Mouse (Mus musculus) embryonic facial prominence, embryonic 13.5 days (tissue): ENCODE measurements around the gene Cc2d2b. TPM values are rescaled to one million over a fixed set of nuclear protein-coding genes. Genes with fewer than 3 reads are reported as not detected.

Source experiments
- ATAC-seq: fragments of 200-750 bp; cut with Nextera tagmentation; 2 replicates; pipeline ENCODE4 v1.8.0; 2017; ENCODE audit warnings: low read depth; ENCODE audit not compliant: insufficient number of reproducible peaks, insufficient read depth, low FRiP score, low TSS enrichment
- H3K27ac ChIP-seq: fragments of 300-500 bp; sonication (generic); 2 replicates; pipeline ENCODE4 v1.5.1; 2015; ENCODE audit warnings: moderate library complexity, mild to moderate bottlenecking, inconsistent platforms
- H3K27me3 ChIP-seq: fragments of 300-500 bp; sonication (generic); 2 replicates; pipeline ENCODE4 v1.6.1; 2015; ENCODE audit warnings: mild to moderate bottlenecking, inconsistent platforms
- H3K36me3 ChIP-seq: fragments of 300-500 bp; sonication (generic); 2 replicates; pipeline ENCODE4 v1.6.1; 2015; ENCODE audit warnings: mild to moderate bottlenecking, inconsistent platforms
- H3K4me1 ChIP-seq: fragments of 300-500 bp; sonication (generic); 2 replicates; pipeline ENCODE4 v1.6.1; 2015; ENCODE audit warnings: inconsistent platforms
- H3K4me2 ChIP-seq: fragments of 300-500 bp; sonication (generic); 2 replicates; pipeline ENCODE4 v1.6.1; 2015; ENCODE audit warnings: moderate library complexity, mild to moderate bottlenecking, inconsistent platforms
- H3K4me3 ChIP-seq: fragments of 300-500 bp; sonication (generic); 2 replicates; pipeline ENCODE4 v1.5.1; 2015; ENCODE audit warnings: mild to moderate bottlenecking, inconsistent platforms
- H3K9ac ChIP-seq: fragments of 300-500 bp; sonication (generic); 2 replicates; pipeline ENCODE4 v1.6.1; 2015; ENCODE audit warnings: mild to moderate bottlenecking, inconsistent platforms
- H3K9me3 ChIP-seq: fragments of 300-500 bp; sonication (generic); 2 replicates; pipeline ENCODE4 v1.6.1; 2016; ENCODE audit warnings: inconsistent platforms
- WGBS: fragments of 180-500 bp; shearing (Covaris S2); methylation state at CpG from one replicate; pipeline ENCODE4 v1.1.7; 2015; ENCODE audit warnings: mixed read lengths; 5-methylcytosine and 5-hydroxymethylcytosine counted together
- polyA plus RNA-seq: library from polyadenylated mRNA; unstranded; fragments of >200 nt; fragmentation: Nextera tagmentation; extraction: Ambion mirVana; gene quantifications from 2 replicates; pipeline ENCODE4 v1.2.1, GENCODE M21; 2015

Cc2d2b gene
- polyA plus RNA-seq, 1 experiment from 2014 or later, result 0.08 TPM

DNA sequence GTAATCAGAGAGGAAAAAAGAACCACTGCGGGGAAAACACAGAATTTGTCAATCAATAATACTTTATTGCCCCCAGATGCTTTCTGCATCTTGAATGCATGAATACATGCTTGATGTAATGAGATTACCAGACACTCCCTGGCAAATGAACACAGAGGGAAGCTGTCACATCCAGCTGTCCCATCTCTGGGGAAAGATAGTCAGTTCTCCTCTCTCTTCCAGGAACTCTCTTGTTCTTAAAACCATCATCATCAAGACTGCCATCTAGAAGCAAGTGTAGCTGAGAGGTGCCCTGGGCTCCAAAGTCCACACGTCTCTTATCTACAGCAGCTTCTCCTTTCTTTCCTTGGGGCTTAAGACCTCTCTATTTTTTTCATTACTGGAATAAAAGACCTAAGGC is 21.9 kb upstream of the Cc2d2b start:
- Histone ChIP-seq H3K4me1 (peaks cover 24% of the 10 kb centered on the region), H3K4me2 (no peak overlapping the region), H3K9ac (no peak overlapping the region), H3K36me3 (no peaks in the 10 kb centered on the region), H3K27ac (no peak overlapping the region), H3K27me3 (no peaks in the 10 kb centered on the region), H3K9me3 (no peaks in the 10 kb centered on the region), H3K4me3 (no peak overlapping the region)
- no peak for ATAC-seq
- 42% methylated on average over 2 of the region's 2 CpGs for WGBS

DNA sequence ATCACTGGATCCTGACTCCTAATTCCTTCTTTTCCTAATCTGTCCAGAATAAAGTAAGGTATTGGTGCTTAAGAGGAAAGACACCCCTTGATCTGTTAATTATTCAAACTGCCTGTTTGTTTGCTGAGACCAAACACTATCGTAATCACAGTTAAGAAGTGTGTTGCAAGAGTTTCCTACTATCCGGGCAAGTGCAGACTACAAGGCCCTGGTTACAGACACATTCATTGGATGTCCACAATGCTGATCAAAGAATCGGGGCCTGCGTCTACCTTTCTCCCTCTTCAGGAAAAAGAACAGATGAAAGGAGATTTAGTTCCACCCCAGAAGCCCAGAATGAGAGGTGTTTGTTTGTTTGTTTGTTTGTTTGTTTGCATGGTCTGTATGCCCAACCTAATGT is 20.3 kb upstream of the Cc2d2b start:
- Histone ChIP-seq H3K27me3 (no peaks in the 10 kb centered on the region), H3K27ac (no peak overlapping the region; the same call in 1 of the 2 replicates), H3K4me3 (no peak overlapping the region), H3K9ac (no peak overlapping the region), H3K36me3 (no peaks in the 10 kb centered on the region), H3K4me1 (peaks cover 22% of the 10 kb centered on the region), H3K4me2 (no peak overlapping the region), H3K9me3 (no peaks in the 10 kb centered on the region)
- WGBS, result 81% methylated on average over 4 of the region's 4 CpGs
- no peak for ATAC-seq

DNA sequence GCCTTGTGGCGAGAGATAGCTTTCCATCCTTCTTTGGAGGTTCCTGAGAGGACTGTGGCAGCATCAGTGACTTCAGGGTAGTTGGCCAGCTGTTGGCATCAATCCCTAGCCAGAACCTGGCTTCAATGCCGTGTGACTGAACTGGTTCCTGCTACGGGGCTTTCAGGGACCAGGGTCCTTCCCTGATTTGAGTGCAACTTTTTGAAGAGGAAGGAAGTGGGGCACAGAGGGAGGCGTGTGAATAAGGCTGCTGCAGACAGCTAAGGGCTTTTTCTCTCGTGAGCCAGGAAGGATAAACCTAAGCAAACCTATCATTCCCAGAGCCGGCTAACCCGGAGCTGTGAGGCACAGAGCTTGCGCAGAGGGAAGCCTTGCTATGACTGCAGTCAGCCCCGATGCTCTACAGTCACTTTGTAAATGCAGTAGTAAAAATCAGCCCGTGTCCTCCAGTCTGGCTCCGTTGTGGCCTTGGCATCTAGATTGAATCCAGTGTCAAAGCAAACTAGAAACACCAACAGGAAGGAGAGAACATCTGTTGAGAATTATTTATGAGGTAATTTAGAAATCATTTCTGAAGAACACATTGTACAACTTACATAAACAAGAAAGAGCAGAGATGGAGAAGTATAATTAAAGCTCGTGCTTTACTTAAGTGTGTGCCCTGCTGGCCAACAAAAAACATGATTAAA is 19.7 kb upstream of the Cc2d2b start:
- no peak for ATAC-seq
- H3K4me3 ChIP-seq, result no peak overlapping the region
- peaks cover 22% of the 10 kb centered on the region for H3K4me1 ChIP-seq
- no peaks in the 10 kb centered on the region for H3K9me3 ChIP-seq
- H3K9ac ChIP-seq, result no peak overlapping the region
- peak overlapping the region; percentile 58; the same call in 1 of the 2 replicates for H3K27ac ChIP-seq
- no peak overlapping the region for H3K4me2 ChIP-seq
- H3K27me3 ChIP-seq, result no peaks in the 10 kb centered on the region
- H3K36me3 ChIP-seq, result no peaks in the 10 kb centered on the region
- 27% methylated on average over 12 of the region's 12 CpGs for WGBS

DNA sequence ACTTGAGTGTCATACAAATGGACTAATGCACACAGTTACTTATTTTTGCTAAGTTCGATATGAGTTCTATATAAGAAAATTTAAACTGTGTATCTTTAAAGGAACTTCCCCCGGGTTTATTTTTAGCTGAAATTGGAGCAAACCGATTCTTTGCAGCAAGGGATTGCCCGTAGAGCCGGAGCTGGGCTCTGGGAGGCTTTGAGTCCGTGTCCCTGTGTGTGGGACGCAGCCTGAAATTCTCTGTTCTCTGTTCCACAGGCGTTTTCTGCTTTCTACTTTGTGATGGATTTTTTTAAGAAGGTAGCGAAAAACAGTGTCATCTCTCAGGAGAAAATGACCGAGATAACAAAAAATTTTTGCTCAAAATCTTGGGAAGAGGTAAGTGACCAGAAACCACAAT is 15.1 kb upstream of the Cc2d2b start:
- no peak for ATAC-seq
- H3K9ac ChIP-seq, result no peak overlapping the region
- peaks cover 7% of the 10 kb centered on the region for H3K4me1 ChIP-seq
- H3K27me3 ChIP-seq, result no peaks in the 10 kb centered on the region
- no peak overlapping the region for H3K27ac ChIP-seq
- no peak overlapping the region for H3K4me3 ChIP-seq
- H3K9me3 ChIP-seq, result no peaks in the 10 kb centered on the region
- no peaks in the 10 kb centered on the region for H3K36me3 ChIP-seq
- no peak overlapping the region for H3K4me2 ChIP-seq
- WGBS, result 63% methylated on average over 10 of the region's 10 CpGs

DNA sequence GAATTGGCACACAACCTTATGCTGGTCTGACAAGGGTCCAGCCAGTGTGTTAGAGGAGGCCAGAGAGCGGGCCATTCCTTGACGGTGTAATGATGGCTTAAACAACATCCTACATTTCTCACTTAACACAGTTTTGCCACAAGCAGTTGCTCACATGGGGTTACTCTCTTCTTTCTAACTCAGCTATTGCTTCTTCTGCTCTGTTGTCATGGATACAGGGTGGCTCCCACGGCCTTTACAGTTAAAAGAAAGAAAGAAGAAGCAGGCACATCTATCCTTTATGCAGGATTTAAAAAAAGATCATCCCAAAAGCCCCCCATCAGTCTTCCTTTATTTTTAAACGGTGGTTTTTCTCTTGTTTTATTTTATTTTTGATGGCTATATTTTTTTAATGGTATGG is 14.7 kb upstream of the Cc2d2b start:
- no peak for ATAC-seq
- 63% methylated on average over 4 of the region's 4 CpGs for WGBS
- Histone ChIP-seq H3K4me1 (peaks cover 3% of the 10 kb centered on the region), H3K4me3 (no peak overlapping the region), H3K4me2 (no peak overlapping the region), H3K27me3 (no peaks in the 10 kb centered on the region), H3K36me3 (no peaks in the 10 kb centered on the region), H3K9me3 (no peaks in the 10 kb centered on the region), H3K9ac (no peak overlapping the region), H3K27ac (no peak overlapping the region)

DNA sequence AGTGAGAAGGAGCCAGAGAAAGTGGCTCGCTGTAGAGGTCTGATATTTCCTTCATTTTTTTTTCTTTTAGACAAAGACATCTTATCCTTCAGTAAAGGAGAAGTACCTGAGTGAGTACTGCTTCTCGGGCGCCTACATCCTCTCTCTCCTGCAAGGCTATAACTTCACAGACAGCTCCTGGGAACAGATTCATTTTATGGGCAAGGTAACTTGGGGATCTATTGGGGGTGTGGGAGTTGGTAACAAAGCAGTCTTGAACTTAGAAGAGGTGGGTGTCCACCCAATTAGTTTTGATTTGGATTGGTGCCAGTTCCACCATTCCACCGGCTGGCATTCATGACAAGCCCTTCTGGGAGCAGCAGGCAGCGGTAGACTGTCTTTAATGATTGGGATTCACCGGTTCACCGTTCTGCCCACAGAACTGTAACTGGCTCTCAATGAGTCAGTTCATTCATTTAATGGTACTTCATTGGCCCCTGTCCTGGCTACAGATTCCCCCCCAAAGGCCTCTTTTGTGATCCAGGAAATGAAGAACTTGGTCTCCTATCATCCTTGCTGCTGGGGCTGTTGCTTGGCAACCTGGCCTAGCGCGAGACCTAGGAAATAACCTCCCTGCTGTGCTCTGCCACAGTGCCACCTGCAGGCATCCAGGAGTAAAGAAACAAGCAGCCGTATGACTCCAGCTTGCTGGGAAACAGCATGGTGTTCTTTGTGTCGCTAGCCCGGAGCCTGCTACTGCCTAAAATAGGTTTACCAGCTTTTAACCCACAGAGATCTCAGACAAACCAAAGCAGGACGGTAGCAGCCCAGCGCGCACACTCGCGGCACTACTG is 11.7 kb upstream of the Cc2d2b start:
- 25% methylated on average over 17 of the region's 17 CpGs for WGBS
- H3K27ac ChIP-seq, result no peak overlapping the region
- peak overlapping the region; percentile 56 for H3K4me2 ChIP-seq
- ATAC-seq, result 0 out of 2 replicates have a peak, but pooled peaks have one; percentile 59
- no peaks in the 10 kb centered on the region for H3K27me3 ChIP-seq
- no peaks in the 10 kb centered on the region for H3K36me3 ChIP-seq
- H3K4me3 ChIP-seq, result peak overlapping the region; percentile 26; the same call in 1 of the 2 replicates
- H3K9ac ChIP-seq, result peak overlapping the region; percentile 62
- no peaks in the 10 kb centered on the region for H3K9me3 ChIP-seq
- no peaks in the 10 kb centered on the region for H3K4me1 ChIP-seq

DNA sequence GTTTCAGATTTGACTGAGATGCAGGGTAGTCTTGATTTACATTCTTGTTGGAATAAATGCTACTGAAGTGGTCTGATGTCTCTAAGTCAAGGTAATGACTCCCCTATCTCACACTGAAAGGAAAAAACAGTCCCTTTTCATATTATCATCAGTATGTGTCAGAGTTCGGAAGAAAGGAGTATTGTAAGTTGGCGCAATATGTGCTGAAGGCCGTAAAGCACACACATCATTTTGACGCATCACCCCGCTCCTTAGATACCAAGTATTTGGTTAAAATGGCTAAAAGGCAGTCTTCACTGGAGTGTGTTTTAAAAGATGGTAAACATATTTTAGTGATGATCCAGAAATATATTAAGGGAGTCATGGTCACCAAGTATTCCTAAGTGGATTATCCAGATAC is 10.9 kb upstream of the Cc2d2b start:
- H3K27me3 ChIP-seq, result no peaks in the 10 kb centered on the region
- no peak overlapping the region for H3K27ac ChIP-seq
- H3K4me2 ChIP-seq, result peak overlapping the region; percentile 56
- no peaks in the 10 kb centered on the region for H3K9me3 ChIP-seq
- no peaks in the 10 kb centered on the region for H3K36me3 ChIP-seq
- no peak for ATAC-seq
- H3K9ac ChIP-seq, result peak overlapping the region; percentile 62
- no peaks in the 10 kb centered on the region for H3K4me1 ChIP-seq
- no peak overlapping the region for H3K4me3 ChIP-seq
- WGBS, result 87% methylated on average over 5 of the region's 5 CpGs

DNA sequence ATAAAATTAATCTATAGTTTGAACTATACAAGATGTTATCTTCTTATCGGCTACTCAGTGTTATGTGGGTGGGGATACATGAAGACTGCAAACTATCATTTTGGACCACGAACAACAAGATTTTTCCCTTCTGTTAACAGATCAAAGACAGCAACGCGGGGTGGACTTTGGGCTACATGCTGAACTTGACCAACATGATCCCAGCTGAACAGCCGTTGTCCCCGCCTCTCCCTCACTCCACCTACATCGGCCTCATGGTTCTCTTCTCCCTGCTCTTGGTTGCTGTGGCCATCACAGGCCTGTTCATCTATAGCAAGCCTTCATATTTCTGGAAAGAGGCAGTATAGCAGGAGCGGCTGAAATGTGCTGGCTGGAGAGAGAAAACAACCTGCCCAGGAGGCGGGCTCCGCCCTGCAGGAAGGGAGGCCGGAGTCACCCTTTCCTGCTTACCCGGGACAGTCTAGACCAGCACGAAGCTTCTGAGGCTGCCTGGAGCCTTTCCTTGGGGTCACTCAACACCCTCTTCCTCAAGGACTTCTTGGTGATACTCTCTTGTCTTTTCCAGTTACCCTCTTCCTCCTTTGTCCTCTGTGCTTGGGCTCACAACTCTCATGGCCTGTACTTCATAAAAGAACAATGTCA is 9.7 kb upstream of the Cc2d2b start:
- Histone ChIP-seq H3K9ac (no peak overlapping the region), H3K27me3 (no peaks in the 10 kb centered on the region), H3K27ac (no peak overlapping the region), H3K36me3 (no peaks in the 10 kb centered on the region), H3K4me1 (no peaks in the 10 kb centered on the region), H3K9me3 (no peaks in the 10 kb centered on the region), H3K4me2 (no peak overlapping the region), H3K4me3 (no peak overlapping the region)
- 82% methylated on average over 13 of the region's 13 CpGs for WGBS
- no peak for ATAC-seq

DNA sequence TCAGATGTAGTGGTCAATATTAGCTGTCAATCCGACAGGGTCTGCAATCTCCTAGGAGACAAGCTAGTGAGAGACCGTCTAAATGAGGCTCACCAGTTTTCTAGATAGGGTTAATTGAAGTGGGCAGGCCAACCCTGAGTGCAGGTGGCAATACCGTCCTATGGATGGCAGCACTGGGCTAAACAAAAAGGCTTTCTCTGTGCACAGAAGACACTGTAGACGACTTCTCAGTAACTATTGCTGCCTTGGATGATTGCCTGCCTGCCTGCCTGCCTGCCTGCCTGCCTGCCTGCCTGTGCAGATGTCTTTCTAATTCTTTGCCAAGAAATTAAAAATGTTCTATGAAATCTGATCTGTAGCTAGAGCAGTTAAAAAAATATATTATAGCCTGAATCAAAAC is 1.9 kb upstream of the Cc2d2b start:
- Histone ChIP-seq H3K9me3 (no peaks in the 10 kb centered on the region), H3K27me3 (no peaks in the 10 kb centered on the region), H3K36me3 (no peaks in the 10 kb centered on the region), H3K9ac (no peak overlapping the region), H3K4me2 (no peak overlapping the region), H3K27ac (no peak overlapping the region), H3K4me1 (0 out of 2 replicates have a peak, but pooled peaks cover 3% of the 10 kb centered on the region), H3K4me3 (no peak overlapping the region)
- no peak for ATAC-seq
- WGBS, result 41% methylated on average over 4 of the region's 4 CpGs

DNA sequence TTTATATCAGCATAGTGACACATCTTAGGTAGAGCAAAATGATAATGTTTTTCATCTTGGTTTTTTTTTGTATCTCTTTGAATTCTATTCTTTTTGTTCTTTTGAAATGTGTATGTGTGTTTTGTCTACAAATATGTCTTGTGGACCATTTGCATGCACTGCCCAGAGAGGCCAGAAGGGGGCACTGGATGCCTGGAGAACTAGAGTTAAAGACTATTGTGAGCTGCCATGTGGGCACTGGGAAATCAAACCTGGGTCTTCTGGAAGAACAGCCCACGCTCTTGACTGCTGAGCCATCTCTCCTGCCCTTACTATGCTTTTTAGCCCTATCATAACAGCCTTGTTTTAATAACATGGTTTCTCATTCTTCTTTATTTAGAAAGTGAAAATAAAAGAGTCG is 5.8 kb downstream of the Cc2d2b start:
- ATAC-seq, result no peak
- no peaks in the 10 kb centered on the region for H3K27me3 ChIP-seq
- H3K36me3 ChIP-seq, result no peaks in the 10 kb centered on the region
- H3K9ac ChIP-seq, result no peak overlapping the region
- H3K27ac ChIP-seq, result no peak overlapping the region
- no peak overlapping the region for H3K4me2 ChIP-seq
- H3K4me3 ChIP-seq, result no peak overlapping the region
- 76% methylated on average over 2 of the region's 2 CpGs for WGBS
- no peaks in the 10 kb centered on the region for H3K4me1 ChIP-seq
- H3K9me3 ChIP-seq, result no peaks in the 10 kb centered on the region

DNA sequence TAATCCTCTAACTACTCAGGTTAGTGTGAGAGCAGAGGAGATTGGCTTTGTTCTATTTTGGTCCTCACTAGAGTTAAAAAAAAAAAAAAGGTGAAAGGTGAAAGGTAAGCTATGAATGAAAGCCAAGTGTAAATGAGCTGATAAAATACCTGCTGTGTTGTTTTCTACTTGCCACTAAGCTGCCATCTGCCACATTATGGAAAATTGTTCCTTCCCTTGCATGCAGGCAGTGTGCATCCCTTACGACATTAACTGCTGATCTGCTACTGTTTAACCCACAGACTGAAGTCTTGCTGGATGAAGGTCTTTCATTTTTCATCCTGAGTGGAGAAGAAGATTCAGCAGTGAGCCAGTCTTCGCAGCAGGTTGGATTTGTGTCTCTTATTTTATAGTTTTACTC is 11.5 kb downstream of the Cc2d2b start:
- H3K9ac ChIP-seq, result no peak overlapping the region

More for the DNA sequence above, 11.5 kb downstream of the Cc2d2b start:
- 81% methylated on average over 2 of the region's 2 CpGs for WGBS
- no peaks in the 10 kb centered on the region for H3K9me3 ChIP-seq
- H3K27ac ChIP-seq, result no peak overlapping the region
- H3K4me3 ChIP-seq, result no peak overlapping the region
- H3K27me3 ChIP-seq, result no peaks in the 10 kb centered on the region
- peaks cover 11% of the 10 kb centered on the region for H3K4me1 ChIP-seq
- no peaks in the 10 kb centered on the region for H3K36me3 ChIP-seq
- H3K4me2 ChIP-seq, result no peak overlapping the region
- ATAC-seq, result no peak
